Mouse (Mus musculus) embryonic facial prominence, embryonic 13.5 days (tissue): Measurements from ENCODE around the gene Agap2. TPM values are rescaled to one million over a fixed set of nuclear protein-coding genes. Genes with fewer than 3 reads are reported as not detected.

ENCODE experiments used
- polyA plus RNA-seq: library from polyadenylated mRNA; unstranded; fragments of >200 nt; fragmentation: Nextera tagmentation; extraction: Ambion mirVana; gene quantifications from 2 replicates; pipeline ENCODE4 v1.2.1, GENCODE M21; 2015

The Agap2 gene
- polyA plus RNA-seq, 1 experiment from 2014 or later: 0.34 TPM

Other genes with a start within 250 kb of the Agap2 start
- 19.7 and 19.9 TPM in 2 replicates for gene Atp23, start 173.9 kb upstream of the Agap2 start, polyA plus RNA-seq
- 84.8 and 87.4 TPM in 2 replicates for gene Ctdsp2, start 96.6 kb upstream of the Agap2 start, polyA plus RNA-seq
- gene Avil, start 74.6 kb upstream of the Agap2 start, polyA plus RNA-seq: 0.58 and 0.97 TPM in 2 replicates
- gene Tsfm, start 44.4 kb upstream of the Agap2 start, polyA plus RNA-seq: 78.2 and 84.5 TPM in 2 replicates
- 55.2 and 61.2 TPM in 2 replicates for gene Mettl1, start 33.9 kb upstream of the Agap2 start, polyA plus RNA-seq
- gene Eef1akmt3, start 33.8 kb upstream of the Agap2 start, polyA plus RNA-seq: 0.62 and 0.81 TPM in 2 replicates
- gene Cyp27b1, start 27.0 kb upstream of the Agap2 start, polyA plus RNA-seq: 0.08 and 0.11 TPM in 2 replicates
- 1.5 and 1.6 TPM in 2 replicates for gene March9, start 15.1 kb upstream of the Agap2 start, polyA plus RNA-seq
- gene Cdk4, start 11.8 kb upstream of the Agap2 start, polyA plus RNA-seq: 1,992 and 2,100 TPM in 2 replicates
- gene Tspan31, start 5.0 kb upstream of the Agap2 start, polyA plus RNA-seq: 176 and 179 TPM in 2 replicates
- 76.5 and 87.7 TPM in 2 replicates for gene Os9, start 45.8 kb downstream of the Agap2 start, polyA plus RNA-seq
- 8.9 and 9.0 TPM in 2 replicates for gene B4galnt1, start 89.9 kb downstream of the Agap2 start, polyA plus RNA-seq
- 1.3 and 2.0 TPM in 2 replicates for gene Slc26a10, start 105.4 kb downstream of the Agap2 start, polyA plus RNA-seq
- 117 and 130 TPM in 2 replicates for gene Arhgef25, start 114.8 kb downstream of the Agap2 start, polyA plus RNA-seq
- gene Dtx3, start 120.4 kb downstream of the Agap2 start, polyA plus RNA-seq: 161 and 165 TPM in 2 replicates
- gene Pip4k2c, start 136.3 kb downstream of the Agap2 start, polyA plus RNA-seq: 28.1 and 30.8 TPM in 2 replicates
- 6.7 and 8.1 TPM in 2 replicates for gene Kif5a, start 188.1 kb downstream of the Agap2 start, polyA plus RNA-seq
- 187 and 199 TPM in 2 replicates for gene Dctn2, start 191.1 kb downstream of the Agap2 start, polyA plus RNA-seq
- 14.9 and 19.2 TPM in 2 replicates for gene Mbd6, start 213.7 kb downstream of the Agap2 start, polyA plus RNA-seq
- 113 and 128 TPM in 2 replicates for gene Mars, start 236.5 kb downstream of the Agap2 start, polyA plus RNA-seq
- gene Arhgap9, start 246.7 kb downstream of the Agap2 start, polyA plus RNA-seq: 3.1 and 3.4 TPM in 2 replicates